Mouse (Mus musculus): ENCODE results near the gene Mrrf.

DNA sequence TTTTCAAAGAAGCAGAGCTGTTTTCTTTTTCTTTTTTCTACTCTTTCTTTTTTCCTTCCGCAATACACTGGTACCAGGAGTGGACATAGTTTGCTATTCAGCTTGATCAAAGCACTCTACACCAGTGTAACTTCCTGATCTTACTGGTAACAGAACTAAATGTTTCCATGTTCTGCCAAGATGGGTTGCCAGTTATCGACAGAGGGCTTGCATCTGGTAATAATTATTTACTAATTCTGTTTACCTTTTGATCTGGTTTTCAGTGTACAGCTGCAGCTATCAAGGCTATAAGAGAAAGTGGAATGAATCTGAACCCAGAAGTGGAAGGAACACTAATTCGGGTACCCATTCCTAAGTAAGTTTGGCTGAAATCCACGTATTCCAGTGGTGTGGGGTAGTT is 23.1 kb downstream of the Mrrf start:
- TF ChIP-seq HCFC1 (IDR thresholded peaks at IDR 0.05; ENCODE audit: borderline replicate concordance, insufficient read depth, low read length), result no peak
- TF ChIP-seq ZNF384 (IDR thresholded peaks at IDR 0.05; ENCODE audit: low read depth, low read length), result no peak
- TF ChIP-seq ZC3H11A (IDR thresholded peaks at IDR 0.05; ENCODE audit: borderline replicate concordance, low read depth, low read length), result no peak
